13 mouse cellular contexts compared by ENCODE assay signal in genomic region chr8:56582841-56583240, GRCm38 (mm10). TPM values are rescaled to one million over a fixed set of nuclear protein-coding genes. Genes with fewer than 3 reads are reported as not detected.
DNase-seq lines count a peak whose midpoint lies in the region; ATAC-seq and TF ChIP-seq lines count a peak whose summit lies in the region.
"Had no signal": no experiment of that assay in that cellular context is flagged by ENCODE, and none has a peak within 500 bp of the region (broad histone marks: within the 10 kb centered on the region; RNA-seq: fewer than 3 reads in every experiment).

No protein-coding gene starts in this region.

- H3K4me3 ChIP-seq in cerebellum, adult 2 months (replicated peaks; ENCODE audit: insufficient read depth, low read depth, low read length), result no peak overlapping the region
- H3K4me3 ChIP-seq in kidney, embryonic 14.5 days (ENCODE audit: low read length), result no peak overlapping the region
- H3K4me3 ChIP-seq: embryonic facial prominence, embryonic 15.5 days; hindbrain, embryonic 15.5 days; limb, embryonic 10.5 days; megakaryocyte, embryonic 14.5 days had no signal

- H3K9ac ChIP-seq in kidney, embryonic 14.5 days (ENCODE audit: low read depth, low read length), result no peak overlapping the region
- H3K9ac ChIP-seq: embryonic facial prominence, embryonic 15.5 days; hindbrain, embryonic 15.5 days had no signal

- H3K27ac ChIP-seq in cerebellum, adult 2 months (ENCODE audit: insufficient read depth, low read length), result no peak overlapping the region
- H3K27ac ChIP-seq in kidney, embryonic 14.5 days (ENCODE audit: low read depth, low read length), result no peak overlapping the region
- H3K27ac ChIP-seq: embryonic facial prominence, embryonic 15.5 days; hindbrain, embryonic 15.5 days; limb, embryonic 10.5 days had no signal

- peak; percentile 39 to 49 for DNase-seq in cerebellum, postnatal 10 days
- DNase-seq in cerebellum, adult 2 months, result no peak
- DNase-seq in kidney, postnatal 4 days, result peak; percentile 26 to 31
- DNase-seq in 416B (ENCODE audit: low read depth), result peak; percentile 33
- DNase-seq in adrenal gland, postnatal 25 days, result peak; percentile 32
- no peak for DNase-seq in right cerebral cortex, adult 2 months (ENCODE audit: low spot score in 2 of 2)
- DNase-seq: gastrocnemius, postnatal 14 days had no signal

- H3K4me1 ChIP-seq in cerebellum, adult 2 months (ENCODE audit: control insufficient read depth, insufficient read depth, low read length), result no peaks in the 10 kb centered on the region
- no peaks in the 10 kb centered on the region for H3K4me1 ChIP-seq in kidney, embryonic 14.5 days (ENCODE audit: control insufficient read depth, insufficient read depth, low read length)
- H3K4me1 ChIP-seq: embryonic facial prominence, embryonic 15.5 days; hindbrain, embryonic 15.5 days; limb, embryonic 10.5 days had no signal

- ATAC-seq in kidney, embryonic 14.5 days (ENCODE audit: low FRiP score, low TSS enrichment), result no peak
- no peak for ATAC-seq in erythroblast, adult 5-6 weeks (replicated peaks; ENCODE audit: low FRiP score, poor library complexity, severe bottlenecking)

- H3K9me3 ChIP-seq in kidney, embryonic 14.5 days (ENCODE audit: control insufficient read depth, low read length), result no peaks in the 10 kb centered on the region
- H3K9me3 ChIP-seq: embryonic facial prominence, embryonic 15.5 days; hindbrain, embryonic 15.5 days; limb, embryonic 10.5 days; megakaryocyte, embryonic 14.5 days had no signal

- no peak for TF ChIP-seq POLR2A in cerebellum, adult 2 months (IDR thresholded peaks at IDR 0.05; ENCODE audit: borderline replicate concordance, insufficient read depth, low read length)

- no peak for TF ChIP-seq CTCF in cerebellum, adult 2 months (IDR thresholded peaks at IDR 0.05; ENCODE audit: borderline replicate concordance, insufficient read depth, low read depth, low read length)

- no peaks in the 10 kb centered on the region for H3K36me3 ChIP-seq in kidney, embryonic 14.5 days (ENCODE audit: control insufficient read depth, insufficient read depth, low read length)
- H3K36me3 ChIP-seq: embryonic facial prominence, embryonic 15.5 days; hindbrain, embryonic 15.5 days; limb, embryonic 10.5 days had no signal

- H3K4me2 ChIP-seq in kidney, embryonic 14.5 days (replicated peaks; ENCODE audit: low read depth, low read length), result no peak overlapping the region
- H3K4me2 ChIP-seq: embryonic facial prominence, embryonic 15.5 days; hindbrain, embryonic 15.5 days had no signal

- H3K27me3 ChIP-seq in cerebellum, adult 2 months (ENCODE audit: control insufficient read depth, insufficient read depth, low read length), result no peaks in the 10 kb centered on the region
- no peaks in the 10 kb centered on the region for H3K27me3 ChIP-seq in kidney, embryonic 14.5 days (ENCODE audit: control insufficient read depth, insufficient read depth, low read length)
- H3K27me3 ChIP-seq: embryonic facial prominence, embryonic 15.5 days; hindbrain, embryonic 15.5 days; megakaryocyte, embryonic 14.5 days had no signal

RNA-seq across cellular contexts. Expression of gene Fbxo8, which starts 32.0 kb away (rescaled TPM):
- 40.9 and 48.7 TPM in 2 replicates for polyA plus RNA-seq in cerebellum, adult 2 months (2012; rRNA removed)
- 37.8 and 46.2 TPM in 2 replicates for polyA plus RNA-seq in kidney, embryonic 14.5 days (2014; fragmentation: Nextera tagmentation; extraction: Ambion mirVana)
- 53.2 and 57.3 TPM in 2 replicates for total RNA-seq in adrenal gland, postnatal 25 days (2021)
- total RNA-seq in erythroblast, adult 5-6 weeks (2015; ENCODE audit: low replicate concordance), result 52.7 and 72.1 TPM in 2 replicates
- total RNA-seq in erythroblast, adult 5-6 weeks (2017; ENCODE audit: low replicate concordance), result 18.0 and 18.5 TPM in 2 replicates

RNA-seq across cellular contexts. Expression of gene Cep44, which starts 32.0 kb away (rescaled TPM):
- polyA plus RNA-seq in cerebellum, adult 2 months (2012; rRNA removed), result 22.3 and 24.8 TPM in 2 replicates
- 41.3 and 43.5 TPM in 2 replicates for polyA plus RNA-seq in kidney, embryonic 14.5 days (2014; fragmentation: Nextera tagmentation; extraction: Ambion mirVana)
- 29.4 and 32.2 TPM in 2 replicates for total RNA-seq in adrenal gland, postnatal 25 days (2021)
- total RNA-seq in erythroblast, adult 5-6 weeks (2015; ENCODE audit: low replicate concordance), result 27.9 and 32.6 TPM in 2 replicates
- 30.7 and 34.4 TPM in 2 replicates for total RNA-seq in erythroblast, adult 5-6 weeks (2017; ENCODE audit: low replicate concordance)

Comparison
In these comparisons a context has a peak if more than half of its experiments do, and no peak if none do; other contexts are left out.
1. DNase-seq: peak in cerebellum, postnatal 10 days (2 of 2), kidney, postnatal 4 days (2 of 2), 416B (single experiment) and adrenal gland, postnatal 25 days (single experiment); none in cerebellum, adult 2 months (0 of 2) and right cerebral cortex, adult 2 months (0 of 2).